Mouse (Mus musculus) small intestine, adult 2 months (tissue): ENCODE data around the gene Rhox8.
"Not testable (repeated sequence)": the region's sequence is repeated elsewhere in the genome, so short reads cannot be mapped to it uniquely, and the experiment has no call there.

Source experiments
- CTCF ChIP-seq: fragments of 200-500 bp; IDR thresholded peaks from 2 replicates; pipeline ENCODE4 v1.5.1; 2012; ENCODE audit warnings: low read depth, mild to moderate bottlenecking, control low read depth, inconsistent platforms, low read length, moderate library complexity, mixed read lengths; ENCODE audit not compliant: insufficient replicate concordance, insufficient read length; ENCODE audit errors: extremely low read depth
- POLR2A ChIP-seq: fragments of 200-500 bp; IDR thresholded peaks from 2 replicates; pipeline ENCODE4 v1.6.1; 2012; ENCODE audit warnings: low read depth, mild to moderate bottlenecking, control low read depth, inconsistent platforms, low read length, moderate library complexity

- TF ChIP-seq POLR2A, CTCF: not testable (repeated sequence)
These were observed 18.4 kb upstream of the Rhox8 start, which contains the start of gene Rhox7b for GRCm38 (mm10) chrX:37897132-37897531.
